Mouse (Mus musculus) intestine, postnatal 0 days (tissue): ENCODE results near the gene Gapdh. TPM values are rescaled to one million over a fixed set of nuclear protein-coding genes. Genes with fewer than 3 reads are reported as not detected.

Source experiments
- ATAC-seq: fragments of 200-750 bp; cut with Nextera tagmentation; 2 replicates; pipeline ENCODE4 v1.8.0; 2017; ENCODE audit warnings: mild to moderate bottlenecking, moderate TSS enrichment, moderate library complexity
- H3K27ac ChIP-seq: fragments of 300-500 bp; sonication (generic); 2 replicates; pipeline ENCODE4 v1.5.1; 2014; ENCODE audit warnings: mild to moderate bottlenecking, low read depth, low read length, moderate library complexity
- H3K27me3 ChIP-seq: fragments of 300-500 bp; sonication (generic); replicated peaks from 2 replicates; pipeline ENCODE4 v1.6.1; 2014; ENCODE audit warnings: low read length, mixed read lengths; ENCODE audit not compliant: control insufficient read depth, insufficient read depth
- H3K36me3 ChIP-seq: fragments of 300-500 bp; sonication (generic); 2 replicates; pipeline ENCODE4 v1.6.1; 2014; ENCODE audit warnings: mild to moderate bottlenecking, moderate library complexity; ENCODE audit not compliant: control insufficient read depth, insufficient read depth
- H3K4me1 ChIP-seq: fragments of 300-500 bp; sonication (generic); replicated peaks from 2 replicates; pipeline ENCODE4 v1.6.1; 2014; ENCODE audit warnings: antibody characterized with exemption, low read length, mixed read lengths; ENCODE audit not compliant: control insufficient read depth, insufficient read depth
- H3K4me2 ChIP-seq: fragments of 300-500 bp; sonication (generic); replicated peaks from 2 replicates; pipeline ENCODE4 v1.6.1; 2014; ENCODE audit warnings: low read depth, mild to moderate bottlenecking, moderate library complexity
- H3K4me3 ChIP-seq: fragments of 300-500 bp; sonication (generic); 2 replicates; pipeline ENCODE4 v1.5.1; 2014; ENCODE audit warnings: low read depth, low read length
- H3K9ac ChIP-seq: fragments of 300-500 bp; sonication (generic); 2 replicates; pipeline ENCODE4 v1.6.1; 2014; ENCODE audit warnings: mild to moderate bottlenecking, low read depth, low read length
- H3K9me3 ChIP-seq: fragments of 300-500 bp; sonication (generic); 2 replicates; pipeline ENCODE4 v1.6.1; 2016; ENCODE audit warnings: mixed run types; ENCODE audit not compliant: control insufficient read depth
- CTCF ChIP-seq: sonication (generic); IDR thresholded peaks from 2 replicates; pipeline ENCODE4 v1.5.1; 2016; ENCODE audit warnings: low read depth, mild to moderate bottlenecking, control low read depth, antibody characterized with exemption, moderate library complexity
- WGBS: fragments of 180-500 bp; shearing (Covaris S2); extraction: QIAGEN DNeasy Blood & Tissue Kit; methylation state at CpG from one replicate; pipeline ENCODE4 v1.1.7; 2014; 5-methylcytosine and 5-hydroxymethylcytosine counted together
- polyA plus RNA-seq: library from polyadenylated mRNA; unstranded; fragments of >200 nt; fragmentation: Nextera tagmentation; extraction: Ambion mirVana; gene quantifications from 2 replicates; pipeline ENCODE4 v1.2.1, GENCODE M21; 2015

Gene Gapdh
- polyA plus RNA-seq, 1 experiment from 2014 or later = 1,629 TPM

DNA sequence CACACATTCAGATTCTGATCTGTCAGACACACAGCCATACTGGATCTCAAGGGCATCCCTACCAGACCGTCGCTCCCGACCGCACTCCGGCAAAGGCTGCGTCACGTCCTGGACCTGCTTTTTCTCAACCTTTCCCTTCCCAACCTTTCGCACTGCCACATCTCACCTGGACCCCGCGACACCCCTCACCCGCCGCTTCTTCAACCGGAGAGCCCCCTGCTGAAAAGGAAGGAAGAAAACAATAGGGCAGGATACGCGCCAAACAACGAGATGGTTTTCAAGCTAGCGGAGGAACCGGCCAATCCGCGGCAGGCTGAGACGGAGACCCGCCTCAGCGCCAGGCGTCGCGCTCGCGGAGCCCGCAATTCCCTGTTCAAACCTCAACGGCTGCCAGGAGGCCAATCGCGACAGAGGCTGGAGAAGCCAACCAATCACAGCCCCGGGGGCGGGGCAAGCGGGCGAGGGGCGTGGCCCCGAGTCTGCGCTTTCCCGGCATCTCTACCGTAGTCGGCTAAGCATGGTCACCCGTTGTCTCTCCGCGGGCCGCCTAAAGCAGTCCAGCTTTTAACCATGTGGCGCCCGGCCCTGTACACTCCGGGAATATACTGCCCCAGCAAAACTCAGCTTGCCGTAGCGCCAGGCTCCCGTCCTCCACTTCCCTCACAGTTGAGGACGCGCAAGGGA lies 25.2 kb upstream of the Gapdh start, which contains the start of the genes Ncapd2 and Mrpl51:
TSS of gene Ncapd2 (minus strand) at position 370 of the 684 bp plus-strand sequence.
TSS of gene Mrpl51 (plus strand) at position 470 of the 684 bp plus-strand sequence.
- Histone ChIP-seq H3K36me3 (peaks cover 30% of the 10 kb centered on the region), H3K9me3 (no peaks in the 10 kb centered on the region), H3K4me1 (no peaks in the 10 kb centered on the region), H3K4me2 (peak within 1 kb of the TSS; percentile 73), H3K4me3 (peak within 1 kb of the TSS; percentile 71), H3K27me3 (no peaks in the 10 kb centered on the region), H3K27ac (peak within 1 kb of the TSS; percentile 95), H3K9ac (peak within 1 kb of the TSS; percentile 81)
- peak; percentile 96 for ATAC-seq
- under 1% methylated on average over 54 of the region's 54 CpGs for WGBS
- peak; percentile 36 for TF ChIP-seq CTCF

GRCm38 (mm10) chr6:125190816-125191215 lies 24.5 kb upstream of the Gapdh start:
- H3K36me3 ChIP-seq = peaks cover 36% of the 10 kb centered on the region
- ATAC-seq = no peak

GRCm38 (mm10) chr6:125186203-125186602 lies 19.9 kb upstream of the Gapdh start:
- no peak for ATAC-seq
- Histone ChIP-seq H3K4me3 (no peak overlapping the region), H3K27ac (no peak overlapping the region), H3K27me3 (no peaks in the 10 kb centered on the region), H3K9ac (no peak overlapping the region), H3K36me3 (peaks cover 72% of the 10 kb centered on the region), H3K4me2 (no peak overlapping the region), H3K4me1 (no peaks in the 10 kb centered on the region), H3K9me3 (no peaks in the 10 kb centered on the region)
- no peak for TF ChIP-seq CTCF
- whole genome bisulfite sequencing = 93% methylated on average over 10 of the region's 10 CpGs

More at GRCm38 (mm10) chr6:125190816-125191215, 24.5 kb upstream of the Gapdh start:
- H3K4me1 ChIP-seq = no peaks in the 10 kb centered on the region
- H3K4me3 ChIP-seq = peak overlapping the region; percentile 71
- TF ChIP-seq CTCF = no peak
- no peaks in the 10 kb centered on the region for H3K27me3 ChIP-seq
- peak overlapping the region; percentile 28 for H3K9ac ChIP-seq
- H3K4me2 ChIP-seq = peak overlapping the region; percentile 73
- H3K27ac ChIP-seq = no peak overlapping the region
- H3K9me3 ChIP-seq = no peaks in the 10 kb centered on the region

DNA sequence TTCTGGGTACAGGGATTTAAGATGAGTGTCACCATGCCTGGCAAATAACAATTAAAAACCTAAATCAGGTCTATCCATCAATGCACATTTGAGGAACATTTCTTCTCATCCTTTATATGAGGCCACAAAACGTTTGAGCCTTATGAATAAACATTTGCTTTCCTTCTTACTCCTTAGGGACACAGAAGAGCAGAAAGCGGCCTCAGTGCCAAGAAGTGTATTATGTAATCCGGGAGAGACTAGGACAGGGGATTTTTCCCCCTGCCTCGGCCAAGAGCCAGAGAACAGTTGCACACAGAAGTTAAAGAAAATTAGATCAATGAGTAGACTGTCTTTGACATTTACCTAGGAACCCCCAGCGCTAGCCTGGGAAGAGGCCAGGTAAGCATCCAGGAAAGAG lies 15.9 kb upstream of the Gapdh start:
- WGBS = 82% methylated on average over 5 of the region's 5 CpGs
- Histone ChIP-seq H3K4me2 (no peak overlapping the region), H3K4me1 (no peaks in the 10 kb centered on the region), H3K36me3 (peaks cover 91% of the 10 kb centered on the region), H3K4me3 (no peak overlapping the region), H3K9me3 (no peaks in the 10 kb centered on the region), H3K27me3 (no peaks in the 10 kb centered on the region), H3K27ac (no peak overlapping the region), H3K9ac (no peak overlapping the region)
- no peak for ATAC-seq
- TF ChIP-seq CTCF = no peak

DNA sequence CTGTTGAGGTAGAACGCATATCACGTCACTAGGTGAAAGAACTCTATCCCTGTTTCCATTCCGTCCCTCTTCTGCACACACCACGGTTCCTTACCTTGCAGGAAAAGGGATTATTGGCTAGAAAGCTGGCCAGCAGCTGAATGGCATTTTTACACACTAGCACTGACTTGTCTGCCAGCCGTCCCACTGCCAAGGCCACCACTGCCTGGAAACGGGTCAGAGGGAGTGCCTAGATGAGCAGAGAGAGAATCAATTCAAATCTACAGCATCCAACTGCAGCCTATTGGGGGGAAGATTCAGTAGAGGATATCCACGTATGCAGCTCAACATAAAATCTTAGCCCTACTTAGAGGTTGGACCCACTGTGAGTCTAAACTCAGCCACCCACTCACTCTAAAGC lies 13.3 kb upstream of the Gapdh start:
- no peak overlapping the region for H3K4me3 ChIP-seq
- peaks cover 90% of the 10 kb centered on the region for H3K36me3 ChIP-seq
- H3K27me3 ChIP-seq = no peaks in the 10 kb centered on the region
- WGBS = 90% methylated on average over 7 of the region's 7 CpGs
- no peaks in the 10 kb centered on the region for H3K4me1 ChIP-seq
- H3K9ac ChIP-seq = no peak overlapping the region
- H3K27ac ChIP-seq = no peak overlapping the region
- no peak for ATAC-seq
- TF ChIP-seq CTCF = no peak
- no peaks in the 10 kb centered on the region for H3K9me3 ChIP-seq
- no peak overlapping the region for H3K4me2 ChIP-seq

DNA sequence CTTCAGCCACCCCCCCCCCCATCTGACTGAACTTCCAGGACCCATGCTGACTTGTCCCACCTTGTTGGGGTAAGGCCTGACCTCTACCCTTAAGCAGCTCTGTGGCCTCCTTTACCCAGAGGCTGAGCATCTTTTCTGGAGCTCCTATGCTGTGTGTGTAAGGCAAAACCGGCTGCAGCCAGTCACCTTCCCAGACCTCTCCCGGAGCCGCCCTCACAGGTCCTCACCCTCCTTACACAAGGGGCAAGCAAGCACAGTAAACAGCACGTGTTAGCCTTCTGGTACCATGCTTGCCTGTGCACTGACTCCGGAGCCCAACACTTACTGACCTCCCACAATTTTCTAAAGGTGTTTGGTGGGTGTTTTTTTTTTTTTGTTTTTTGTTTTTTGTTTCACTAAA lies 9.2 kb upstream of the Gapdh start:
- Histone ChIP-seq H3K27ac (no peak overlapping the region), H3K4me3 (no peak overlapping the region), H3K27me3 (no peaks in the 10 kb centered on the region), H3K4me2 (no peak overlapping the region), H3K9me3 (no peaks in the 10 kb centered on the region), H3K4me1 (no peaks in the 10 kb centered on the region), H3K9ac (no peak overlapping the region), H3K36me3 (peaks cover 94% of the 10 kb centered on the region)
- 91% methylated on average over 5 of the region's 5 CpGs for WGBS
- TF ChIP-seq CTCF = no peak
- ATAC-seq = no peak

- H3K9ac ChIP-seq = no peak overlapping the region
- TF ChIP-seq CTCF = no peak
- ATAC-seq = no peak
- 93% methylated on average over 7 of the region's 7 CpGs for WGBS
- peaks cover 96% of the 10 kb centered on the region for H3K36me3 ChIP-seq
- H3K4me3 ChIP-seq = no peak overlapping the region
- H3K9me3 ChIP-seq = no peaks in the 10 kb centered on the region
- no peaks in the 10 kb centered on the region for H3K4me1 ChIP-seq
- H3K27ac ChIP-seq = no peak overlapping the region
- no peak overlapping the region for H3K4me2 ChIP-seq
- no peaks in the 10 kb centered on the region for H3K27me3 ChIP-seq
Observed at GRCm38 (mm10) chr6:125173256-125173655, 7.0 kb upstream of the Gapdh start.
